Mouse (Mus musculus): Measurements from ENCODE around the gene Mup17. TPM values are rescaled to one million over a fixed set of nuclear protein-coding genes. Genes with fewer than 3 reads are reported as not detected.
"Not testable (repeated sequence)": the region's sequence is repeated elsewhere in the genome, so short reads cannot be mapped to it uniquely, and the experiment has no call there.

Mup17 gene
- polyA plus RNA-seq (2012; rRNA removed), result not detected in 2 replicates

GRCm38 (mm10) chr4:61595771-61596170 is at the start of gene Mup17:
Gene Mup17 (minus strand): TSS chr4:61595871.
- DNase-seq; H3K27ac ChIP-seq (ENCODE audit: insufficient read depth, low read depth, low read length); H3K4me1 ChIP-seq (ENCODE audit: control insufficient read depth, insufficient read depth, low read length); H3K4me3 ChIP-seq (ENCODE audit: insufficient read depth, low read depth, low read length); H3K36me3 ChIP-seq (ENCODE audit: control insufficient read depth, insufficient read depth, low read length); H3K27me3 ChIP-seq (replicated peaks; ENCODE audit: control insufficient read depth, insufficient read depth, low read length): not testable (repeated sequence)
- WGBS, result 75% methylated on average over 4 of the region's 4 CpGs

- not testable (repeated sequence) for DNase-seq; H3K27me3 ChIP-seq (replicated peaks; ENCODE audit: control insufficient read depth, insufficient read depth, low read length); H3K4me1 ChIP-seq (ENCODE audit: control insufficient read depth, insufficient read depth, low read length); H3K27ac ChIP-seq (ENCODE audit: insufficient read depth, low read depth, low read length); H3K4me3 ChIP-seq (ENCODE audit: insufficient read depth, low read depth, low read length); H3K36me3 ChIP-seq (ENCODE audit: control insufficient read depth, insufficient read depth, low read length)
- 88% methylated on average over 19 of the region's 19 CpGs for WGBS
Measured at GRCm38 (mm10) chr4:61571561-61571960, 24.1 kb downstream of the Mup17 start.

GRCm38 (mm10) chr4:61555887-61556286 is 39.8 kb downstream of the Mup17 start:
- not testable (repeated sequence) for H3K36me3 ChIP-seq (ENCODE audit: control insufficient read depth, insufficient read depth, low read length); H3K4me1 ChIP-seq (ENCODE audit: control insufficient read depth, insufficient read depth, low read length); H3K27me3 ChIP-seq (replicated peaks; ENCODE audit: control insufficient read depth, insufficient read depth, low read length); H3K27ac ChIP-seq (ENCODE audit: insufficient read depth, low read depth, low read length); H3K4me3 ChIP-seq (ENCODE audit: insufficient read depth, low read depth, low read length)
- WGBS, result 45% methylated on average over 2 of the region's 2 CpGs
- TF ChIP-seq CTCF (conservative IDR thresholded peaks at IDR 0.05; ENCODE audit: insufficient read depth, insufficient read length, low read depth, low read length), result peak; percentile 41
- peak; percentile 63 for DNase-seq

Other genes with a start within 250 kb of the Mup17 start
- gene Mup15, start 156.1 kb downstream of the Mup17 start, polyA plus RNA-seq (2012; rRNA removed), result not detected in 2 replicates
- not detected in 2 replicates for gene Mup16, start 76.3 kb downstream of the Mup17 start, polyA plus RNA-seq (2012; rRNA removed)
- gene Mup18, start 78.3 kb upstream of the Mup17 start, polyA plus RNA-seq (2012; rRNA removed), result not detected in 2 replicates
- not detected in 2 replicates for gene Mup19, start 186.4 kb upstream of the Mup17 start, polyA plus RNA-seq (2012; rRNA removed)
- gene Mup5, start 239.4 kb upstream of the Mup17 start, polyA plus RNA-seq (2012; rRNA removed), result not detected in 2 replicates